Mouse (Mus musculus): ENCODE results near the gene Dst.

Dst gene

GRCm38 (mm10) chr1:33977832-33978231, 69.8 kb downstream of the Dst start:
- DNase-seq (ENCODE audit: low spot score in 2 of 2) = no peak

GRCm38 (mm10) chr1:33980420-33980819, 72.4 kb downstream of the Dst start:
- peak in 1 of 2 experiments; percentile 42 for DNase-seq (ENCODE audit: low spot score in 2 of 2)

GRCm38 (mm10) chr1:33989643-33990042, 81.6 kb downstream of the Dst start:
- no peak for DNase-seq (ENCODE audit: low spot score in 2 of 2)

GRCm38 (mm10) chr1:33991067-33991466, 83.0 kb downstream of the Dst start:
- no peak for DNase-seq (ENCODE audit: low spot score in 2 of 2)

- no peak for DNase-seq (ENCODE audit: low spot score in 2 of 2)
Observed at GRCm38 (mm10) chr1:33992810-33993209, 84.8 kb downstream of the Dst start.

- no peak for DNase-seq (ENCODE audit: low spot score in 2 of 2)
Observed at GRCm38 (mm10) chr1:33994201-33994600, 86.2 kb downstream of the Dst start.

GRCm38 (mm10) chr1:33995386-33995785, 87.4 kb downstream of the Dst start:
- DNase-seq (ENCODE audit: low spot score in 2 of 2) = no peak

GRCm38 (mm10) chr1:33996105-33996887, 88.3 kb downstream of the Dst start:
- DNase-seq (ENCODE audit: low spot score in 2 of 2) = no peak

- DNase-seq (ENCODE audit: low spot score in 2 of 2) = no peak
Observed at GRCm38 (mm10) chr1:34002321-34002720, 94.3 kb downstream of the Dst start.

GRCm38 (mm10) chr1:34002970-34003369, 94.9 kb downstream of the Dst start:
- no peak for DNase-seq (ENCODE audit: low spot score in 2 of 2)

- DNase-seq (ENCODE audit: low spot score in 2 of 2) = no peak
Observed at GRCm38 (mm10) chr1:34005238-34005725, 97.3 kb downstream of the Dst start.

GRCm38 (mm10) chr1:34005726-34006638, 98.0 kb downstream of the Dst start:
- peak; percentile 79 for DNase-seq (ENCODE audit: low spot score in 2 of 2)

- DNase-seq (ENCODE audit: low spot score in 2 of 2) = no peak
Observed at GRCm38 (mm10) chr1:34006828-34007361, 98.9 kb downstream of the Dst start.

GRCm38 (mm10) chr1:34007379-34007778, 99.4 kb downstream of the Dst start:
- DNase-seq (ENCODE audit: low spot score in 2 of 2) = no peak

- DNase-seq (ENCODE audit: low spot score in 2 of 2) = peak; percentile 74 to 76
Observed at GRCm38 (mm10) chr1:34011051-34011677, 103.1 kb downstream of the Dst start.

GRCm38 (mm10) chr1:34011821-34012271, 103.8 kb downstream of the Dst start:
- DNase-seq (ENCODE audit: low spot score in 2 of 2) = peak in 1 of 2 experiments; percentile 50

GRCm38 (mm10) chr1:34013490-34013889, 105.5 kb downstream of the Dst start:
- no peak for DNase-seq (ENCODE audit: low spot score in 2 of 2)

- DNase-seq (ENCODE audit: low spot score in 2 of 2) = peak in 1 of 2 experiments; percentile 20
Observed at GRCm38 (mm10) chr1:34016780-34017179, 108.8 kb downstream of the Dst start.

- DNase-seq (ENCODE audit: low spot score in 2 of 2) = no peak
Observed at GRCm38 (mm10) chr1:34017323-34017722, 109.3 kb downstream of the Dst start.

GRCm38 (mm10) chr1:34020599-34020998, 112.6 kb downstream of the Dst start:
- DNase-seq (ENCODE audit: low spot score in 2 of 2) = no peak

- DNase-seq (ENCODE audit: low spot score in 2 of 2) = peak in 1 of 2 experiments; percentile 12
Observed at GRCm38 (mm10) chr1:34021574-34021973, 113.5 kb downstream of the Dst start.

GRCm38 (mm10) chr1:34023154-34023553, 115.1 kb downstream of the Dst start:
- DNase-seq (ENCODE audit: low spot score in 2 of 2) = no peak
